Mouse (Mus musculus) E14TG2a.4 (cell line): Measurements from ENCODE around the gene BC005624.

Source experiments
- H3K27me3 ChIP-seq: 2 replicates; pipeline ENCODE4 v1.6.1; 2014; ENCODE audit warnings: low read length, control low read depth; ENCODE audit not compliant: insufficient read depth
- H3K36me3 ChIP-seq: 2 replicates; pipeline ENCODE4 v1.6.1; 2014; ENCODE audit warnings: low read length, control low read depth; ENCODE audit not compliant: insufficient read depth
- H3K4me1 ChIP-seq: replicated peaks from 2 replicates; pipeline ENCODE4 v1.6.1; 2014; ENCODE audit warnings: low read depth, low read length, control low read depth
- H3K4me3 ChIP-seq: replicated peaks from 2 replicates; pipeline ENCODE4 v1.5.1; 2014; ENCODE audit warnings: mild to moderate bottlenecking, low read length
- H3K9me3 ChIP-seq: 2 replicates; pipeline ENCODE4 v1.6.1; 2014; ENCODE audit warnings: low read length, control low read depth
- CTCF ChIP-seq: conservative IDR thresholded peaks from 2 replicates; pipeline ENCODE4 v1.5.1; 2014; ENCODE audit warnings: low read length
- NANOG ChIP-seq: IDR thresholded peaks from 2 replicates; pipeline ENCODE4 v1.6.1; 2014; ENCODE audit warnings: borderline replicate concordance, low read length, mixed read lengths
- POU5F1 ChIP-seq: IDR thresholded peaks from 2 replicates; pipeline ENCODE4 v1.6.1; 2014; ENCODE audit warnings: low read length, borderline replicate concordance

Gene BC005624

GRCm38 (mm10) chr2:30927844-30928628 lies 54.0 kb downstream of the BC005624 start:
- TF ChIP-seq POU5F1: no peak
- no peak for TF ChIP-seq NANOG
- TF ChIP-seq CTCF: peak; percentile 98
- H3K9me3 ChIP-seq: no peaks in the 10 kb centered on the region

GRCm38 (mm10) chr2:30927151-30927781 lies 54.7 kb downstream of the BC005624 start:
- H3K4me3 ChIP-seq: peak overlapping the region; percentile 44
- H3K9me3 ChIP-seq: no peaks in the 10 kb centered on the region
- peaks cover 28% of the 10 kb centered on the region for H3K27me3 ChIP-seq
- peaks cover 60% of the 10 kb centered on the region for H3K4me1 ChIP-seq
- no peaks in the 10 kb centered on the region for H3K36me3 ChIP-seq
- no peak for TF ChIP-seq POU5F1
- TF ChIP-seq NANOG: peak; percentile 97

More at GRCm38 (mm10) chr2:30927844-30928628, 54.0 kb downstream of the BC005624 start:
- H3K4me1 ChIP-seq: peaks cover 65% of the 10 kb centered on the region
- peak overlapping the region; percentile 71 for H3K4me3 ChIP-seq
- H3K27me3 ChIP-seq: peaks cover 25% of the 10 kb centered on the region
- H3K36me3 ChIP-seq: no peaks in the 10 kb centered on the region

GRCm38 (mm10) chr2:30926381-30926780 lies 55.6 kb downstream of the BC005624 start:
- peaks cover 52% of the 10 kb centered on the region for H3K4me1 ChIP-seq
- no peaks in the 10 kb centered on the region for H3K36me3 ChIP-seq
- H3K27me3 ChIP-seq: peaks cover 33% of the 10 kb centered on the region
- H3K9me3 ChIP-seq: no peaks in the 10 kb centered on the region
- TF ChIP-seq CTCF (no peak), NANOG (no peak), POU5F1 (no peak)
- no peak overlapping the region for H3K4me3 ChIP-seq

- H3K36me3 ChIP-seq: no peaks in the 10 kb centered on the region
- no peak for TF ChIP-seq CTCF
- TF ChIP-seq POU5F1: no peak
- TF ChIP-seq NANOG: no peak
- H3K9me3 ChIP-seq: no peaks in the 10 kb centered on the region
- H3K4me1 ChIP-seq: peaks cover 56% of the 10 kb centered on the region
- H3K4me3 ChIP-seq: no peak overlapping the region
- peaks cover 33% of the 10 kb centered on the region for H3K27me3 ChIP-seq
Observed at GRCm38 (mm10) chr2:30925181-30925580, 56.8 kb downstream of the BC005624 start.

GRCm38 (mm10) chr2:30923099-30923498 lies 58.9 kb downstream of the BC005624 start:
- TF ChIP-seq POU5F1 (no peak), CTCF (no peak), NANOG (no peak)
- Histone ChIP-seq H3K36me3 (no peaks in the 10 kb centered on the region), H3K4me3 (no peak overlapping the region), H3K9me3 (no peaks in the 10 kb centered on the region), H3K27me3 (peaks cover 42% of the 10 kb centered on the region), H3K4me1 (peaks cover 56% of the 10 kb centered on the region)
